In the genomic region with DNA sequence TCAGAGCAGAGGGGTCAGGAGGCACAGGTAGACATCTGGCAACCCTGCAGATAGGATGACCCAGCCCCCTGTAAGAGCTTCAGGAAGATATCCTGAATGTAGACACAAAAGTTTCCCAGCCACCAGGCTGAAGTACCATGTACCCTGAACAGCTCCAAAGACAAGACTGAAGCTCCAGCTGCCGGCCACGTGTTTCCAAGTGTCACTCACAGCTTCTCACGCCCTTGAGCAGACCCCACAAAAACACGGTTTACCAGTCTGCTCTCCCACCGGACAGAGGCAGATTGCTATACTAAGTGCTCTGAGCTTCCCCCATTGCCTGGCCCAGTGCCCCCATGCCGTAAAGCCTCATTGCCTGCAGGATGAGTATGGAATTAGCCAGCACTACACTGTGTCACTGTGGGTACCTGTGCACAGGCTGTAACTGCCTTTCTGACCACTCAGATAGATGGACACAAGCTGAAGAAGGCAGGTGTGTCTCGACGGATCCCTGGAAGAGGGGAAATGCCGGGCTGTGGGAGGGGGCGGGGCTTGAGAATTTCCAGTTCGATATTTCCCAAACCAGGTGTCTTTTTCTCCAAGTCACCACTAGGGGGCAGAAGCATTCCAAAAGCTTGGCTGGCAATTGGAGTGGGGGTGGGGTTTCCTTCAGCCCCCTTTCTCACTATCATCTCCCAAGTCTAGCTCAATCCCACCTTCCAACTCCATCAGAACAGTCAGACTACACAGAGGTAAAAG, we compare ENCODE assay signal across 10 mouse cellular contexts. TPM values are rescaled to one million over a fixed set of nuclear protein-coding genes. Genes with fewer than 3 reads are reported as not detected.
DNase-seq lines count a peak whose midpoint lies in the region; ATAC-seq and TF ChIP-seq lines count a peak whose summit lies in the region.
"Had no signal": no experiment of that assay in that cellular context is flagged by ENCODE, and none has a peak within 500 bp of the region (broad histone marks: within the 10 kb centered on the region; RNA-seq: fewer than 3 reads in every experiment).

No protein-coding gene starts in this region.

- H3K4me3 ChIP-seq in layer of hippocampus, adult 2 months: no peak overlapping the region
- H3K4me3 ChIP-seq in hindbrain, embryonic 16.5 days (ENCODE audit: low read length): no peak overlapping the region
- H3K4me3 ChIP-seq in lung, adult 2 months (replicated peaks; ENCODE audit: extremely low read depth, low read depth, low read length): peak overlapping the region; percentile 21
- H3K4me3 ChIP-seq in stomach, postnatal 0 days (ENCODE audit: low read depth, low read length): no peak overlapping the region
- H3K4me3 ChIP-seq: erythroblast, embryonic 14.5 days had no signal

- no peaks in the 10 kb centered on the region for H3K36me3 ChIP-seq in hindbrain, embryonic 16.5 days (ENCODE audit: control insufficient read depth, insufficient read depth, low read length)
- H3K36me3 ChIP-seq in stomach, postnatal 0 days (ENCODE audit: control insufficient read depth, insufficient read depth, low read length): no peaks in the 10 kb centered on the region

- TF ChIP-seq CTCF in layer of hippocampus, adult 2 months (conservative IDR thresholded peaks at IDR 0.05): peak; percentile 85
- TF ChIP-seq CTCF in lung, adult 2 months (IDR thresholded peaks at IDR 0.05; ENCODE audit: insufficient read depth, low read length): peak; percentile 53
- peak; percentile 75 for TF ChIP-seq CTCF in stomach, postnatal 0 days (IDR thresholded peaks at IDR 0.05; ENCODE audit: low read depth)

- peak; percentile 61 to 74 for DNase-seq in layer of hippocampus, adult 2 months (ENCODE audit: low spot score in 2 of 2)
- no peak for DNase-seq in layer of hippocampus, postnatal 25 days (ENCODE audit: extremely low spot score in 1 of 2, low spot score in 1 of 2)
- peak; percentile 79 for DNase-seq in NIH3T3 (ENCODE audit: low read depth)
- peak; percentile 56 for DNase-seq in embryo, embryonic 10 days (ENCODE audit: low spot score)
- peak; percentile 46 for DNase-seq in lung, adult 2 months
- DNase-seq in stomach, postnatal 0 days (ENCODE audit: low spot score): peak; percentile 52
- no peak for DNase-seq in gastrocnemius, postnatal 14 days

- no peak for ATAC-seq in hindbrain, embryonic 16.5 days
- ATAC-seq in stomach, postnatal 0 days (ENCODE audit: low FRiP score, low TSS enrichment): no peak

- no peak for TF ChIP-seq POLR2A in lung, adult 2 months (IDR thresholded peaks at IDR 0.05; ENCODE audit: borderline replicate concordance, extremely low read depth, low read depth, low read length)

- H3K27me3 ChIP-seq in hindbrain, embryonic 16.5 days (replicated peaks; ENCODE audit: control insufficient read depth, insufficient read depth, low read length): no peaks in the 10 kb centered on the region
- no peaks in the 10 kb centered on the region for H3K27me3 ChIP-seq in stomach, postnatal 0 days (ENCODE audit: control insufficient read depth, insufficient read depth, low read length)

- H3K27ac ChIP-seq in layer of hippocampus, adult 2 months: peak overlapping the region; percentile 77
- H3K27ac ChIP-seq in hindbrain, embryonic 16.5 days (ENCODE audit: low read depth, low read length): no peak overlapping the region
- peak overlapping the region; percentile 45; the same call in 1 of the 2 replicates for H3K27ac ChIP-seq in stomach, postnatal 0 days (replicated peaks)

- H3K4me1 ChIP-seq in hindbrain, embryonic 16.5 days (ENCODE audit: control insufficient read depth, insufficient read depth, low read depth, low read length): peaks cover 31% of the 10 kb centered on the region
- peaks cover 38% of the 10 kb centered on the region for H3K4me1 ChIP-seq in lung, adult 2 months (ENCODE audit: control insufficient read depth, insufficient read depth, low read length)
- H3K4me1 ChIP-seq in stomach, postnatal 0 days (replicated peaks; ENCODE audit: control insufficient read depth, insufficient read depth): peaks cover 16% of the 10 kb centered on the region

- 24% methylated on average over 11 of the region's 11 CpGs for WGBS in hindbrain, embryonic 16.5 days
- 17% methylated on average over 11 of the region's 11 CpGs for WGBS in lung, adult 2 months
- WGBS in stomach, postnatal 0 days: 31% methylated on average over 11 of the region's 11 CpGs

- intact Hi-C loops in gastrocnemius, postnatal 14 days (cut with DNase I; ENCODE audit: low total_unique reads): no loop called here

- no peak overlapping the region for H3K9ac ChIP-seq in hindbrain, embryonic 16.5 days (ENCODE audit: low read depth, low read length)
- 0 out of 2 replicates have a peak overlapping the region, but pooled peaks have one; percentile 4 for H3K9ac ChIP-seq in stomach, postnatal 0 days (ENCODE audit: low read length)

- H3K4me2 ChIP-seq in hindbrain, embryonic 16.5 days (ENCODE audit: low read length): peak overlapping the region; percentile 19; the same call in 1 of the 2 replicates
- no peak overlapping the region for H3K4me2 ChIP-seq in stomach, postnatal 0 days (replicated peaks; ENCODE audit: low read depth)

- TF ChIP-seq EP300 in stomach, postnatal 0 days (optimal IDR thresholded peaks at IDR 0.05): no peak

- no peaks in the 10 kb centered on the region for H3K9me3 ChIP-seq in hindbrain, embryonic 16.5 days (ENCODE audit: control insufficient read depth, low read length)
- H3K9me3 ChIP-seq in stomach, postnatal 0 days (ENCODE audit: control insufficient read depth, low read length): no peaks in the 10 kb centered on the region

RNA-seq across cellular contexts. Expression of a gene that starts 1.8 kb away (rescaled TPM):
- total RNA-seq in layer of hippocampus, adult 2 months (2021): 1 to 10 TPM; 7.6 to 9.6 TPM
- total RNA-seq in layer of hippocampus, postnatal 25 days (2021): 1 to 10 TPM; 4.9 to 6.7 TPM
- polyA plus RNA-seq in hindbrain, embryonic 16.5 days (2015; fragmentation: Nextera tagmentation; extraction: Ambion mirVana): 1.0 and 1.3 TPM in 2 replicates
- 20.8 and 27.6 TPM in 2 replicates for polyA plus RNA-seq in lung, adult 2 months (2012; rRNA removed)
- 2.9 TPM in 2 replicates for polyA plus RNA-seq in stomach, postnatal 0 days (2015; fragmentation: Nextera tagmentation; extraction: Ambion mirVana)
- total RNA-seq in gastrocnemius, postnatal 14 days (2021): 1 to 10 TPM; 6.8 to 6.9 TPM
- polyA plus RNA-seq: erythroblast, embryonic 14.5 days had no signal

RNA-seq across cellular contexts. Expression of a gene that starts 8.3 kb away (rescaled TPM):
- total RNA-seq in layer of hippocampus, adult 2 months (2021): not detected
- not detected for total RNA-seq in layer of hippocampus, postnatal 25 days (2021)
- not detected in 2 replicates for polyA plus RNA-seq in hindbrain, embryonic 16.5 days (2015; fragmentation: Nextera tagmentation; extraction: Ambion mirVana)
- polyA plus RNA-seq in lung, adult 2 months (2012; rRNA removed): 2.2 and 70.4 TPM in 2 replicates
- 165 and 184 TPM in 2 replicates for polyA plus RNA-seq in stomach, postnatal 0 days (2015; fragmentation: Nextera tagmentation; extraction: Ambion mirVana)
- total RNA-seq in gastrocnemius, postnatal 14 days (2021): not detected
- polyA plus RNA-seq: erythroblast, embryonic 14.5 days; neural tube, embryonic 14.5 days had no signal

RNA-seq across cellular contexts. Expression of a gene that starts 15.3 kb away (rescaled TPM):
- total RNA-seq in layer of hippocampus, adult 2 months (2021): 100 to 1,000 TPM; 263 to 273 TPM
- total RNA-seq in layer of hippocampus, postnatal 25 days (2021): 100 to 1,000 TPM; 255 to 263 TPM
- 82.9 and 87.0 TPM in 2 replicates for polyA plus RNA-seq in hindbrain, embryonic 16.5 days (2015; fragmentation: Nextera tagmentation; extraction: Ambion mirVana)
- 5.8 and 9.2 TPM in 2 replicates for polyA plus RNA-seq in lung, adult 2 months (2012; rRNA removed)
- polyA plus RNA-seq in stomach, postnatal 0 days (2015; fragmentation: Nextera tagmentation; extraction: Ambion mirVana): 1.0 and 1.1 TPM in 2 replicates
- under 1 TPM; 0.06 to 0.07 TPM for total RNA-seq in gastrocnemius, postnatal 14 days (2021)
- polyA plus RNA-seq: erythroblast, embryonic 14.5 days had no signal

RNA-seq across cellular contexts. Expression of a gene that starts 18.7 kb away (rescaled TPM):
- 10 to 100 TPM; 62.1 to 66.7 TPM for total RNA-seq in layer of hippocampus, adult 2 months (2021)
- total RNA-seq in layer of hippocampus, postnatal 25 days (2021): 10 to 100 TPM; 58.3 to 64.5 TPM
- polyA plus RNA-seq in hindbrain, embryonic 16.5 days (2015; fragmentation: Nextera tagmentation; extraction: Ambion mirVana): 20.2 and 20.4 TPM in 2 replicates
- 18.1 and 23.5 TPM in 2 replicates for polyA plus RNA-seq in lung, adult 2 months (2012; rRNA removed)
- 33.8 and 36.7 TPM in 2 replicates for polyA plus RNA-seq in stomach, postnatal 0 days (2015; fragmentation: Nextera tagmentation; extraction: Ambion mirVana)
- 1 to 10 TPM; 5.3 TPM for total RNA-seq in gastrocnemius, postnatal 14 days (2021)

RNA-seq across cellular contexts. Expression of a gene that starts 36.0 kb away (rescaled TPM):
- 1 to 10 TPM; 2.3 to 2.6 TPM for total RNA-seq in layer of hippocampus, adult 2 months (2021)
- 1 to 10 TPM; 2.0 to 2.4 TPM for total RNA-seq in layer of hippocampus, postnatal 25 days (2021)
- 0.88 and 1.1 TPM in 2 replicates for polyA plus RNA-seq in hindbrain, embryonic 16.5 days (2015; fragmentation: Nextera tagmentation; extraction: Ambion mirVana)
- polyA plus RNA-seq in lung, adult 2 months (2012; rRNA removed): 11.8 and 15.2 TPM in 2 replicates
- 0.58 and 0.64 TPM in 2 replicates for polyA plus RNA-seq in stomach, postnatal 0 days (2015; fragmentation: Nextera tagmentation; extraction: Ambion mirVana)
- under 1 TPM; 0.08 to 0.27 TPM for total RNA-seq in gastrocnemius, postnatal 14 days (2021)

Comparison
In these comparisons a context has a peak if more than half of its experiments do, and no peak if none do; other contexts are left out.
1. DNase-seq: peak in layer of hippocampus, adult 2 months (2 of 2), NIH3T3 (single experiment), embryo, embryonic 10 days (single experiment), lung, adult 2 months (single experiment) and stomach, postnatal 0 days (single experiment); none in layer of hippocampus, postnatal 25 days (0 of 2) and gastrocnemius, postnatal 14 days (single experiment).
2. RNA of a gene that starts 15.3 kb away (total RNA-seq): 263 to 273 TPM in layer of hippocampus, adult 2 months and 255 to 263 TPM in layer of hippocampus, postnatal 25 days; 0.06 to 0.07 TPM in gastrocnemius, postnatal 14 days; every median in the first group is over 100 times any median in the second.
3. Peak in every context shown above with its lines, with median percentiles within 50 percentile points of each other: CTCF ChIP-seq.